Mouse (Mus musculus) hindbrain, embryonic 12.5 days (tissue): ENCODE measurements around the gene Polr3c. TPM values are rescaled to one million over a fixed set of nuclear protein-coding genes. Genes with fewer than 3 reads are reported as not detected.

Source experiments
- ATAC-seq: fragments of 200-750 bp; cut with Nextera tagmentation; 2 replicates; pipeline ENCODE4 v1.8.0; 2017; ENCODE audit warnings: moderate TSS enrichment; ENCODE audit not compliant: low FRiP score
- H3K27ac ChIP-seq: fragments of 300-500 bp; sonication (generic); 2 replicates; pipeline ENCODE4 v1.5.1; 2016; ENCODE audit warnings: mild to moderate bottlenecking
- H3K27me3 ChIP-seq: fragments of 300-500 bp; sonication (generic); 2 replicates; pipeline ENCODE4 v1.6.1; 2016; ENCODE audit warnings: mild to moderate bottlenecking
- H3K36me3 ChIP-seq: fragments of 300-500 bp; sonication (generic); 2 replicates; pipeline ENCODE4 v1.6.1; 2016; ENCODE audit warnings: mild to moderate bottlenecking
- H3K4me1 ChIP-seq: fragments of 300-500 bp; sonication (generic); 2 replicates; pipeline ENCODE4 v1.6.1; 2016
- H3K4me2 ChIP-seq: fragments of 300-500 bp; sonication (generic); replicated peaks from 2 replicates; pipeline ENCODE4 v1.6.1; 2016; ENCODE audit warnings: mild to moderate bottlenecking
- H3K4me3 ChIP-seq: fragments of 300-500 bp; sonication (generic); 2 replicates; pipeline ENCODE4 v1.5.1; 2016; ENCODE audit warnings: mild to moderate bottlenecking
- H3K9ac ChIP-seq: fragments of 300-500 bp; sonication (generic); 2 replicates; pipeline ENCODE4 v1.6.1; 2016; ENCODE audit warnings: mild to moderate bottlenecking, moderate library complexity
- H3K9me3 ChIP-seq: fragments of 300-500 bp; sonication (generic); replicated peaks from 2 replicates; pipeline ENCODE4 v1.6.1; 2016; ENCODE audit warnings: mild to moderate bottlenecking
- WGBS: fragments of 180-500 bp; shearing (Covaris S2); methylation state at CpG from one replicate; pipeline ENCODE4 v1.1.7; 2016; 5-methylcytosine and 5-hydroxymethylcytosine counted together
- polyA plus RNA-seq: library from polyadenylated mRNA; unstranded; fragments of >200 nt; fragmentation: Nextera tagmentation; extraction: Ambion mirVana; gene quantifications from 2 replicates; pipeline ENCODE4 v1.2.1, GENCODE M21; 2016

Polr3c gene
- polyA plus RNA-seq, 1 experiment from 2014 or later = 35.9 TPM

DNA sequence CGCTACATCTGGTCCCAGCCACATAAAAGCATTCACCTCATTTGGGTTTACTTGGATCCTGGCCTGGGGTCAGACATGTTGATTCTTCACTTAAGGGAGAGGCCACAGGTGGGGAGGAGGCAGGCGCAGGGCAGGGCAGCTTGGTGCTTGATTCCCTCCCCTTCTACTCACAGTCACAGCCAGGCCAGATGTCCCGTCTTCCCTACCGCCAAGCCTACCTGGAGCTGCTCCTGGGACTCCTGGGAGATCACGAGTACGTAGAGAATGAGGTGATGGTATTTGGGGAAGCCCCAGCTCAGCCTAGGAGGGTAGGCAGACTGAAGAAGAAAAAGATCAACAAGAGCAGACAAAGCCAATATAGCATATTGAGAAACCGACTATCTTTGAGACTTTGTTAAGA is 20.4 kb downstream of the Polr3c start:
- peaks cover 6% of the 10 kb centered on the region for H3K27me3 ChIP-seq
- no peak overlapping the region for H3K4me3 ChIP-seq
- no peak for ATAC-seq
- H3K27ac ChIP-seq = no peak overlapping the region
- H3K4me1 ChIP-seq = peaks cover 3% of the 10 kb centered on the region; the same call in 1 of the 2 replicates
- H3K9me3 ChIP-seq = no peaks in the 10 kb centered on the region
- WGBS = 83% methylated on average over 7 of the region's 7 CpGs
- H3K4me2 ChIP-seq = no peak overlapping the region
- no peak overlapping the region for H3K9ac ChIP-seq
- H3K36me3 ChIP-seq = peaks cover 50% of the 10 kb centered on the region

DNA sequence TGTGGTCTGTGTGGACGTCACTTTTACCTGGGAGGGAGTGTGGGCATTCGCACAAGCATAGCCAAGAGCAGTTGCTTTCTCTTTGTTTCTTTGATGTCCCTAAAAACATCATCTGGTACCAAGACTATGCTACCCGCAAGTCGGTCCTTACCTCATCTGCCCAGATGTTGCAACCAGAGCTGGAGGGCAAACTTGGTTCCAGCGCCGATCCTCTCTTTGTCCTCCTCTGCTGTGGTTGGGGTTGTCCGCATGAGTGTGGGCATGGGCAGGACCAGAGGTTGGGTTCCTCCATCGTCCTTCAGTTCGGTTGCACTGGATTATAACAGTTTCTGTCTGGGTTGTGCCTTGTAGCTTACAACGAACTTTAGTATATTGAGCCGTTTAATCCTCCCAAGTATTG is 21.2 kb downstream of the Polr3c start:
- H3K36me3 ChIP-seq = peaks cover 50% of the 10 kb centered on the region
- no peaks in the 10 kb centered on the region for H3K9me3 ChIP-seq
- ATAC-seq = no peak
- no peak overlapping the region for H3K9ac ChIP-seq
- WGBS = 94% methylated on average over 11 of the region's 11 CpGs
- H3K4me2 ChIP-seq = no peak overlapping the region
- peaks cover 6% of the 10 kb centered on the region for H3K27me3 ChIP-seq
- H3K4me1 ChIP-seq = peaks cover 3% of the 10 kb centered on the region; the same call in 1 of the 2 replicates
- no peak overlapping the region for H3K27ac ChIP-seq
- H3K4me3 ChIP-seq = no peak overlapping the region

DNA sequence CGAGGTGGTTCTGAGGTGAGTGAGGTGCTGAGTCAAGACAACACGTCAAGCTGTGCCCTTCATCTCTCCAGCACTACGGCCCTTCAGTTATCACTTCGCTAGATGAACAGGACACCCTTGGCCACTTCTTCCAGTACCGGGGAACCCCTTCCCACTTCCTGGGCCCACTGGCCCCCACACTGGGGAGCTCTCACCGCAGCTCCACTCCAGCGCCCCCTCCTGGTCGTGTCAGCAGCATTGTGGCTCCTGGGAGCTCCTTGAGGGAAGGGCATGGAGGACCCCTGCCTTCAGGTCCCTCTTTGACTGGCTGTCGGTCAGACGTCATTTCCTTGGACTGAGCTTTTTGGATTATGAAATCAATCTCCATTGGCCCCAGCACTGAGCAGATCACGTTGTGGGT is 22.6 kb downstream of the Polr3c start:
- Histone ChIP-seq H3K9me3 (no peaks in the 10 kb centered on the region), H3K4me2 (no peak overlapping the region), H3K4me3 (no peak overlapping the region), H3K27ac (no peak overlapping the region), H3K36me3 (peaks cover 49% of the 10 kb centered on the region), H3K27me3 (peaks cover 6% of the 10 kb centered on the region), H3K9ac (no peak overlapping the region), H3K4me1 (peaks cover 3% of the 10 kb centered on the region; the same call in 1 of the 2 replicates)
- WGBS = 69% methylated on average over 11 of the region's 11 CpGs
- ATAC-seq = no peak

DNA sequence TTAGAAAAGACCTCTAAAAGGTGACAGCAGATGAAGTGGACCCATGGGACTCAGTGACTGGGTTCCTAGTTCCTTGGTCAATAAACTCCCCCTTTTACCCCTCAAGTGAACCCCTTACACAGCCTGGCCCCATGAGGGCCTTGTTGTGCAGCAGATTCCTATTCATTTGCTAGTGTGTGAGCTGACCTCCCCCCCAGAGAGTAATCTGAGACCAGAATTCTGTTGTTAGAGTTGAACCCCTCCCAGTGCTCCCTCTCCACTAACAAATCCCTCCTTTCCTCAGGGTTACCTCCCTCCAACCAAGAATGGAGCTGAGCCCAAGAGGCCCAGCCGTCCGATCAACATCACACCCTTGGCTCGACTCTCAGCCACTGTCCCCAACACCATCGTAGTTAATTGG is 26.4 kb downstream of the Polr3c start:
- H3K4me2 ChIP-seq = no peak overlapping the region
- H3K9ac ChIP-seq = no peak overlapping the region
- H3K4me3 ChIP-seq = no peak overlapping the region
- H3K4me1 ChIP-seq = peaks cover 17% of the 10 kb centered on the region
- no peaks in the 10 kb centered on the region for H3K27me3 ChIP-seq
- no peak for ATAC-seq
- no peaks in the 10 kb centered on the region for H3K9me3 ChIP-seq
- 82% methylated on average over 4 of the region's 4 CpGs for WGBS
- H3K36me3 ChIP-seq = peaks cover 49% of the 10 kb centered on the region
- H3K27ac ChIP-seq = no peak overlapping the region

DNA sequence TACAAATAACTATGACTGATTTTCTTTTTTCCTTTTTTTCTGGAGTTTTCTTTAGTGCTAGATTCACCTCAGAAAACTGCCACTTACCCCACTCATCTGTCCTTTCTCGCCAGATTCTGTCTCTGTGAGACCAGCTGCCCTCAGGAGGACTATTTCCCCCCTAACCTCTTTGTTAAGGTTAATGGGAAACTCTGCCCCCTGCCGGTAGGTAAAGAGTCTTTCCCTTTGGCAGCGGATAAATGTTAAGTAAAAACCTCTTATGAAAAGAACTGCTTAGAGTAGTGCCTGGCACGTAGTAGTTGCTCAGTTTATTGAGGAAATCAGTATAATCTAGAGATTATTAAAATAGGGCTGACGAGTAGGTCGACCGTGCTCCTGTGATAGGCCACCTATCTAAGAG is 27.1 kb downstream of the Polr3c start:
- Histone ChIP-seq H3K4me1 (peaks cover 22% of the 10 kb centered on the region), H3K36me3 (peaks cover 49% of the 10 kb centered on the region), H3K9me3 (no peaks in the 10 kb centered on the region), H3K9ac (no peak overlapping the region), H3K27ac (no peak overlapping the region), H3K4me3 (no peak overlapping the region), H3K27me3 (no peaks in the 10 kb centered on the region), H3K4me2 (no peak overlapping the region)
- WGBS = 52% methylated on average over 7 of the region's 7 CpGs
- ATAC-seq = no peak

DNA sequence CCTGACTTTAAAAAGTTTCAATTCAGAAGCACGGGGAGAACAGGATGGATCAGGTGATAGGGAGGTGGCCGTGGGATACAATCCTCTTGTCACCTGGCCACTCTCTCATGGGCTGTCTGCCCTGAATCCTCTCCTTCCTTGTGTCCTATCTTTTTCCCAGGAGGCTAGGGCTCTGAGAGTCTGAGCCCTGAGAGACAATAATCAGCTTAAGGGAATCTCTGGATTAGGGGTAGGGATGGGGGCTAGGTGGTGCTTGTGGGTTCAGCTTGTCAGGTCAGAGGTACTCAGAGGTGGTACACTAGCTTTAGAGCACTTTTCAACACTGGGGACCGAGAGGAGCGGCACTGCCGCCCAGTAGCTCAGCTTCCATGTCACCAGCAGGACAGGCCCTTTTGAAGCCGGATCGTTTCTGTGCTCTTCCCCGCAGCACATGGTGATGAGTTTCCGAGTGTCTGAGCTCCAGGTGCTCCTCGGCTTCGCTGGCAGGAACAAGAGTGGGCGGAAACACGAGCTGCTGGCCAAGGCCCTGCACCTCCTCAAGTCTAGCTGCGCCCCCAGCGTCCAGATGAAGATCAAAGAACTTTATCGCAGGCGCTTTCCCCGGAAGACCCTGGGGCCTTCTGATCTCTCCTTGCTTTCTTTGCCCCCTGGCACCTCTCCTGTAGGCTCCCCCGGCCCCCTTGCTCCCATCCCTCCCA is 28.3 kb downstream of the Polr3c start:
- Histone ChIP-seq H3K4me1 (peaks cover 22% of the 10 kb centered on the region), H3K36me3 (peaks cover 42% of the 10 kb centered on the region), H3K9ac (no peak overlapping the region), H3K9me3 (no peaks in the 10 kb centered on the region), H3K4me3 (no peak overlapping the region), H3K4me2 (no peak overlapping the region), H3K27ac (no peak overlapping the region), H3K27me3 (no peaks in the 10 kb centered on the region)
- ATAC-seq = no peak
- 57% methylated on average over 19 of the region's 19 CpGs for WGBS

DNA sequence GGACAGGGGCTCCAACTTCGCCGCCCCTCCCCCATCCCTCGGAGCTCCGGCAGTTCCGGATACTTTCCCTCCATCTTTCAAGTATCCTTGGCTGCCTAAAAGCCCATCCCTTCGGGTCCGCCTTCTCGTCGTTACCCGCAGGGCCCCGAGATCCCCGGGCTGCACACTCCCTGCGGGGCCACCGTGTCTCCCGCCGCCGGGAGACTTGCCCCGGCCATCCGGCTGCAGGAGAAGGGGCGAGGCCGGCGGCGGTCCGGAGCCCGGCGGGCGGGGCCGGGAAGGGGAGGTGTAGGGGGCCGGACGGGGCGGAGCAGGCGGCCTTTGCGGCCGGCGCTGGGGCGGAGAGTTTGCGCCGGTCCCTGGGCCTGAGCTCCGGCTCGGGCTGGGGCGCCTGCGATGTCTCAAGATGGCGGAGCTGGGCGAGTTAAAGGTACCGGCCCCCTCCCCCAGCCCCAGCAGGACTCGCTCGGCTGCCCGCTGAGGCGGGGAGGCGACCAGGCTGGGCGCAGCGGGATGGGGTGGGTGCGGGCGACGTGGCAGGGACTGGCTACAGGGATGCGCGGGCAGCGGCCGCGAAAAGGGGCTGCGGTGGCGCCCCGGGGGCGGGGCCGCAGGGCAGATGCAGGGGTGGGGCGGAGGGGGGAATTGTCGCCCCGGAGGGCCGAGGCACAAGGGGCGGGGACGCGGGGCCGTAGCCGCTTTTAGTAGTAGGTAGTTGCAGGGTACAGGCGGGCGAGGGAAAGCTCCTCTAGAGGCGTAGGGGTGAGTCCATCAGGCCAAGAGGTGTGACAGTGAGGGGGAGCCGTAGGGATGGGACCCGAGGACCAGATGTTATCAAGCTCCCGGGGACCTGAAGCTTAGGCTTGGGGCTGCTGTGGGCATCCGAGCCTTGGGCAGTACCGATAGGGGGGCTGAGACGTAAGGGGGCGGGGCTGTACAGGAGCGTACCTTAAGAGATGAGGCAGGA is 30.4 kb downstream of the Polr3c start:
- Histone ChIP-seq H3K9ac (peak overlapping the region; percentile 88), H3K36me3 (peaks cover 25% of the 10 kb centered on the region), H3K4me2 (peak overlapping the region; percentile 69), H3K4me3 (peak overlapping the region; percentile 86), H3K27ac (peak overlapping the region; percentile 96), H3K4me1 (peaks cover 25% of the 10 kb centered on the region), H3K9me3 (no peaks in the 10 kb centered on the region), H3K27me3 (no peaks in the 10 kb centered on the region)
- under 1% methylated on average over 71 of the region's 85 CpGs for WGBS
- peak; percentile 93 for ATAC-seq

DNA sequence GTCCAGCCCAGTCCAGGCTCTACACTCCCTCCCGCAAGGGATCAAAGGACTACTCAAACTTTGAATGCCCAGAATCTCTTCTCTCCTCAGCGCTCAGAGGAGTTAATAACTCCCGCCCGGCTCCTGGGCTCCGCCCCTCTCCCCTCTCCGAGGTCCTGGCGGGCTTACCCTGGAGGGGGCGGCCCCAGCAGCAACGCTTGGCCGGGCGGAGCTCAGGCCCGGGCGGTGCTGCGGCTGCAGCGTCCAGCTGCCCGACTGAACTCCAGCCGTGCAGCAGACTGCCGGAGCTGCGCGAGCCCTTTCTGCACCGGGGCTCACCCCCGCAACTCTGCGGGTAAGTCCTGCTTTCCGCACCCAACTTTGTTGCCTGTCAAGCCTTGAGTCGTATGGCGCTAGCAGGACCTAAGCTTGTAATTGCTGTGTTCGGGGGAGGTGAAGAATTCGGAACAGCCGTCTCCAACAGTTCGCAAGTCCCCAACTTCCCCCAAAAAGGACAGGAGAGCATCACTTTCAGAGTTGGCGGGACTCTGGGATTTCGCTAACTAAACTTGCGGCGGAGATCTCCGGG is 31.1 kb downstream of the Polr3c start, which contains the start of gene Pias3:
TSS of gene Pias3 (plus strand) at position 187 of the 568 bp plus-strand sequence.
- Histone ChIP-seq H3K9ac (peak within 1 kb of the TSS; percentile 88), H3K4me3 (peak within 1 kb of the TSS; percentile 86), H3K27me3 (no peaks in the 10 kb centered on the region), H3K9me3 (no peaks in the 10 kb centered on the region), H3K27ac (peak within 1 kb of the TSS; percentile 96), H3K4me2 (peak within 1 kb of the TSS; percentile 69), H3K36me3 (peaks cover 18% of the 10 kb centered on the region), H3K4me1 (peaks cover 25% of the 10 kb centered on the region)
- ATAC-seq = peak; percentile 62
- WGBS = under 1% methylated on average over 35 of the region's 35 CpGs

DNA sequence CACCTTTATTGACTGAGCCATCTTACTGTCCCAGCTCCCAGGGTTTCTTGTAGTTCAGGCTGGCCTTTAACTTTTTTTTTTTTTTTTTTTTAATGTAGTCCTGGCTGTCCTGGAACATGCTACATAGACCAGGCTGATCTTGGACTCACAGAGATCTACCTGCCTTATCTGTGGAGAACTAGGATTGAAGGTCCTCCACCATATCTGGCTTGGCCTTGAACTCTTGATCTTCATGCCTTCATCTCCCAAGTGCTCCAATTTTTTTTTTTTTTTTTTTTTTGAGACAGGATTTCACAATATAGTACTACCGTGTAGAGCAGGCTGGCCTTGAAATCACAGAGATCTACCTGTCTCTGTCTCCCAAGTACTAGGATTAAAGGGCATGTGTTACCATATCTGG is 33.8 kb downstream of the Polr3c start:
- 78% methylated on average over 1 of the region's 1 CpGs for WGBS
- Histone ChIP-seq H3K4me3 (no peak overlapping the region), H3K4me2 (no peak overlapping the region), H3K27ac (no peak overlapping the region), H3K27me3 (no peaks in the 10 kb centered on the region), H3K9ac (no peak overlapping the region), H3K4me1 (peaks cover 25% of the 10 kb centered on the region), H3K9me3 (no peaks in the 10 kb centered on the region), H3K36me3 (no peaks in the 10 kb centered on the region)
- ATAC-seq = no peak

DNA sequence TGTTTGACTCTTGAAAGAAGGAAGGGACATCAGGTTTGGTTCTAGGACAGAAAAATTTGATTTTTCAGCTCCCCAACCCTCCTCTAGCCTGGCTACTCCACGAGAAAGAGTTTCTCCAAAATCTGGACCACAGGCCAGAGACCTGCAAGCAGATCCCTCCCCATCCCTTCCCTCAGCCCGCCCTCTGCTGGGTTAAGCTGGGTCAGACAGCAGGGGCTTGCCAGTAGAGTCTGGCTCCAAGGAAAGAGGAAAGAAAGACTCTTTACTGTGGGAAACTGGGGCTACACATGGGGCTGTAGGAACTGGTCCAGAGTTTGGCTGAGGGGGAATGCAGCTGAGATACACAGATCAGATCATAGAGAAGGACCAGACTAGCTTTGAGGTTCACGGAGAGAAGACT is 34.9 kb downstream of the Polr3c start:
- Histone ChIP-seq H3K4me2 (no peak overlapping the region), H3K36me3 (no peaks in the 10 kb centered on the region), H3K9me3 (no peaks in the 10 kb centered on the region), H3K4me3 (no peak overlapping the region), H3K27ac (no peak overlapping the region), H3K9ac (no peak overlapping the region), H3K27me3 (no peaks in the 10 kb centered on the region), H3K4me1 (peaks cover 18% of the 10 kb centered on the region)
- no peak for ATAC-seq
- 10% methylated on average over 3 of the region's 3 CpGs for WGBS

DNA sequence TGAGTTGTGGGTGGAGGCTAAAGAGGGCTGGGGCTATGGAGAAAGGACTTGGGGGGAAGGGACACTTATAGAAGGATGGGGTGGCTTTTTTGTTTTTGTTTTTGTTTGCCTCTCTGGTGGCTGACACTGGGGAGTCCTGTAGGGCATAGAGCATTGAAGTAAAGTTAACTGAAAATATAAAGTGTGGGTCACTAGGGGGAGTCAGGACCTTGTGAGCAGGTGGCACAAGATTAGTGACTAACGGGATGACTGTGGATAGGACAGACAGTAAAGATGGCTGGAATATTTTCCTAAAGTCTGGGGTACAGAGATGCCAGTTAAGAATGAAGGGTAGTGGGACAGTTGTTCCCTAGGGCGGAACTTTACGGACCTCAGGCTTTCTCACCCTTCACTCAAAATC is 37.1 kb downstream of the Polr3c start:
- Histone ChIP-seq H3K9ac (no peak overlapping the region), H3K9me3 (no peaks in the 10 kb centered on the region), H3K36me3 (no peaks in the 10 kb centered on the region), H3K4me1 (peaks cover 8% of the 10 kb centered on the region; the same call in 1 of the 2 replicates), H3K27me3 (no peaks in the 10 kb centered on the region), H3K4me2 (no peak overlapping the region), H3K27ac (no peak overlapping the region), H3K4me3 (no peak overlapping the region)
- WGBS = 45% methylated on average over 3 of the region's 3 CpGs
- 0 out of 2 replicates have a peak, but pooled peaks have one; percentile 26 for ATAC-seq

DNA sequence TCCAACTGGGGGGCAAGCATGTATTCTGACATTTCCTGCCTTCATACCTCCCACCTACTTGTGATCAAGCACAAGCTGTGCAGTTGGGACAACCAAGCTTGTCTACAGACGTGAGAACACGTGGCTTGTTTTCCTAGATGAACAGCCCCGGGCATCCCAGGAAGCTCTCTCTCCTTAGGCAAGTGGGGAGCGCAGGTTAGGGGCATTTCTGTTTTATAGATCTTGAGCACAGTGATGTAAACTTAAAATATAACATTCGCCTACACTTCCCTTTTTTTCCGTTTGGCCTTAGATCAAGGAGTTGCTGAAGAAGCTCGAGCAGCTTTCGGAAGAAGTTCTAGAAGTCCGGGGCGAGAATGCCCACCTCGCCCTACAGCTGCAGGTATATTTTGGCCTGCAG is 38.6 kb downstream of the Polr3c start:
- no peak overlapping the region for H3K4me3 ChIP-seq
- peaks cover 13% of the 10 kb centered on the region; the same call in 1 of the 2 replicates for H3K4me1 ChIP-seq
- H3K27ac ChIP-seq = no peak overlapping the region
- no peak overlapping the region for H3K4me2 ChIP-seq
- no peaks in the 10 kb centered on the region for H3K36me3 ChIP-seq
- no peaks in the 10 kb centered on the region for H3K9me3 ChIP-seq
- H3K9ac ChIP-seq = no peak overlapping the region
- ATAC-seq = no peak
- 89% methylated on average over 11 of the region's 11 CpGs for WGBS
- H3K27me3 ChIP-seq = peaks cover 12% of the 10 kb centered on the region
